Mouse (Mus musculus): ENCODE results near the gene Trappc3. TPM values are rescaled to one million over a fixed set of nuclear protein-coding genes. Genes with fewer than 3 reads are reported as not detected.
A peak's percentile ranks its signal among the peaks of the same experiment; 100 is the strongest.

Trappc3 gene
- polyA plus RNA-seq, 1 experiment, result 2.0 TPM

GRCm38 (mm10) chr4:126246202-126246889 is 15.8 kb upstream of the Trappc3 start:
- Histone ChIP-seq H3K4me3 (replicated peaks) (no peak overlapping the region), H3K4me1 (ENCODE audit: control insufficient read depth) (peaks cover 7% of the 10 kb centered on the region), H3K36me3 (ENCODE audit: control insufficient read depth) (peaks cover 10% of the 10 kb centered on the region), H3K9me3 (ENCODE audit: control insufficient read depth, low read length) (no peaks in the 10 kb centered on the region), H3K27me3 (ENCODE audit: control insufficient read depth) (no peaks in the 10 kb centered on the region)
- TF ChIP-seq TAL1 (IDR thresholded peaks at IDR 0.05; ENCODE audit: low read length) (no peak), GATA1 (IDR thresholded peaks at IDR 0.05; ENCODE audit: low read length) (no peak)

- no peaks in the 10 kb centered on the region for H3K9me3 ChIP-seq (ENCODE audit: control insufficient read depth, low read length)
- H3K4me3 ChIP-seq (replicated peaks), result no peak overlapping the region
- peaks cover 17% of the 10 kb centered on the region for H3K4me1 ChIP-seq (ENCODE audit: control insufficient read depth)
- TF ChIP-seq TAL1 (IDR thresholded peaks at IDR 0.05; ENCODE audit: low read length), result no peak
- TF ChIP-seq GATA1 (IDR thresholded peaks at IDR 0.05; ENCODE audit: low read length), result no peak
- H3K27me3 ChIP-seq (ENCODE audit: control insufficient read depth), result no peaks in the 10 kb centered on the region
- peaks cover 3% of the 10 kb centered on the region for H3K36me3 ChIP-seq (ENCODE audit: control insufficient read depth)
These were observed 13.8 kb upstream of the Trappc3 start for GRCm38 (mm10) chr4:126248261-126248868.

- Histone ChIP-seq H3K4me1 (ENCODE audit: control insufficient read depth) (peaks cover 36% of the 10 kb centered on the region), H3K36me3 (ENCODE audit: control insufficient read depth) (peaks cover 3% of the 10 kb centered on the region), H3K4me3 (replicated peaks) (no peak overlapping the region), H3K9me3 (ENCODE audit: control insufficient read depth, low read length) (no peaks in the 10 kb centered on the region), H3K27me3 (ENCODE audit: control insufficient read depth) (peaks cover 17% of the 10 kb centered on the region)
- TF ChIP-seq GATA1 (IDR thresholded peaks at IDR 0.05; ENCODE audit: low read length), result no peak
- no peak for TF ChIP-seq TAL1 (IDR thresholded peaks at IDR 0.05; ENCODE audit: low read length)
These were observed 11.5 kb upstream of the Trappc3 start for GRCm38 (mm10) chr4:126250659-126251058.

GRCm38 (mm10) chr4:126251655-126252254 is 10.4 kb upstream of the Trappc3 start:
- no peak for TF ChIP-seq TAL1 (IDR thresholded peaks at IDR 0.05; ENCODE audit: low read length)
- H3K4me1 ChIP-seq (ENCODE audit: control insufficient read depth), result peaks cover 47% of the 10 kb centered on the region
- peaks cover 28% of the 10 kb centered on the region for H3K27me3 ChIP-seq (ENCODE audit: control insufficient read depth)
- H3K4me3 ChIP-seq (replicated peaks), result no peak overlapping the region
- H3K36me3 ChIP-seq (ENCODE audit: control insufficient read depth), result no peaks in the 10 kb centered on the region; the same call in 1 of the 2 replicates
- no peaks in the 10 kb centered on the region for H3K9me3 ChIP-seq (ENCODE audit: control insufficient read depth, low read length)

- Histone ChIP-seq H3K27me3 (ENCODE audit: control insufficient read depth) (peaks cover 37% of the 10 kb centered on the region), H3K4me3 (replicated peaks) (no peak overlapping the region), H3K9me3 (ENCODE audit: control insufficient read depth, low read length) (no peaks in the 10 kb centered on the region), H3K36me3 (ENCODE audit: control insufficient read depth) (no peaks in the 10 kb centered on the region; the same call in 1 of the 2 replicates), H3K4me1 (ENCODE audit: control insufficient read depth) (peaks cover 56% of the 10 kb centered on the region)
- no peak for TF ChIP-seq GATA1 (IDR thresholded peaks at IDR 0.05; ENCODE audit: low read length)
- TF ChIP-seq TAL1 (IDR thresholded peaks at IDR 0.05; ENCODE audit: low read length), result no peak
These were observed 9.5 kb upstream of the Trappc3 start for GRCm38 (mm10) chr4:126252411-126253237.

- Histone ChIP-seq H3K27me3 (ENCODE audit: control insufficient read depth) (peaks cover 48% of the 10 kb centered on the region), H3K36me3 (ENCODE audit: control insufficient read depth) (no peaks in the 10 kb centered on the region; the same call in 1 of the 2 replicates), H3K4me3 (replicated peaks) (no peak overlapping the region), H3K4me1 (ENCODE audit: control insufficient read depth) (peaks cover 58% of the 10 kb centered on the region), H3K9me3 (ENCODE audit: control insufficient read depth, low read length) (no peaks in the 10 kb centered on the region)
- no peak for TF ChIP-seq TAL1 (IDR thresholded peaks at IDR 0.05; ENCODE audit: low read length)
- no peak for TF ChIP-seq GATA1 (IDR thresholded peaks at IDR 0.05; ENCODE audit: low read length)
These were observed 8.4 kb upstream of the Trappc3 start for GRCm38 (mm10) chr4:126253637-126254272.

- no peaks in the 10 kb centered on the region for H3K9me3 ChIP-seq (ENCODE audit: control insufficient read depth, low read length)
- no peaks in the 10 kb centered on the region; the same call in 1 of the 2 replicates for H3K36me3 ChIP-seq (ENCODE audit: control insufficient read depth)
- peak overlapping the region; percentile 79 for H3K4me3 ChIP-seq (replicated peaks)
- TF ChIP-seq GATA1 (IDR thresholded peaks at IDR 0.05; ENCODE audit: low read length) (no peak), TAL1 (IDR thresholded peaks at IDR 0.05; ENCODE audit: low read length) (no peak)
- peaks cover 56% of the 10 kb centered on the region for H3K27me3 ChIP-seq (ENCODE audit: control insufficient read depth)
- peaks cover 61% of the 10 kb centered on the region for H3K4me1 ChIP-seq (ENCODE audit: control insufficient read depth)
These were observed 7.6 kb upstream of the Trappc3 start for GRCm38 (mm10) chr4:126254315-126255112.

All from erythroblast, embryonic 14.5 days (primary cell).